Mouse (Mus musculus) thymus, postnatal 0 days (tissue): ENCODE measurements at regions not wholly inside any gene's neighbourhood (a gene's known extent, or its start where the extent isn't known, plus 50 kb on each side); places are given as distances from the start of the nearest gene placed in this dataset.

Source experiments
- DNase-seq: peaks from one replicate; pipeline ENCODE4 v3.0.0-alpha.2; 2015; ENCODE audit warnings: low spot score

GRCm38 (mm10) chr15:61415626-61416025, 492.8 kb upstream of the A1bg start:
- DNase-seq = peak; percentile 66

DNA sequence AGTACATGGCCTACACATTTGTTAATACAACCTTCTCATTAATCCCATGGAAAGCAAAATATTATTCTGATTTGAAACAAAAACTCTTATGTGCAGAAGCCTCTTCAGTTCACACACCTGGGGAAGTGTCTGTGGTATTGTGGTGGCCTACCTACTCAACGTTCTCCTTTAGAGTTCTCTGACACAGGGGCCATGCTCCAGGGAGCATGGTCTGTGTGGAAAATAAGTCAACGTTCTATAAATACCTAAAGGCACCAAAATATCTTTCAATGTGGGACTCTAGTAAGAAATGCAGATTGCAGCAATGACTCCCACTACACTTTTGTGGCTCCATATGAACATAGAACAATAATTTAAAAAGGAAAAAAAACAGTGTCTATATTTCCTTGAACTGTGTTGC, 489.0 kb upstream of the A1bg start:
- DNase-seq = peak; percentile 53

DNA sequence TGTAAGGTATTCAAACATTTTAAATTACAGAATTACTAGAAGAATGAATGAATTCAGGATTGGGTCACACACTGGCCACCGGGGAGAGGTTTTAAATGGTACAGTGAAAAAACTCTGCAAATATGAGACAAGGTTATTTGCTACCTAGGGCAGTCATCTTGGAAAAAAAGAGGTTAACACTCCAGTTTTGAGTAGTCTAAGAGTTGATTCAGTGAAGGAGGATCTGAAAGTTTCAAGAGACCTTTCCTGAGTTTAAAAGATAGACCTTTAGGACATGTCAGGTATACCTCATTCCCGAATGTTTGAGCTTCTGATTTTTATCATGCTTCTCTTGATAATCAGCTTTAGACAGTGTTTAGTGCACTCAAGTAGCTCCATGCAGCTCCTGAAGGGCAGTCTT, 488.0 kb upstream of the A1bg start:
- DNase-seq = no peak

GRCm38 (mm10) chr15:61408621-61409020, 485.8 kb upstream of the A1bg start:
- no peak for DNase-seq

- DNase-seq = peak; percentile 58
Observed at GRCm38 (mm10) chr15:61400720-61401119, 477.9 kb upstream of the A1bg start.

GRCm38 (mm10) chr15:61399971-61400370, 477.2 kb upstream of the A1bg start:
- no peak for DNase-seq

GRCm38 (mm10) chr15:61398829-61399228, 476.0 kb upstream of the A1bg start:
- no peak for DNase-seq

GRCm38 (mm10) chr15:61397061-61397460, 474.2 kb upstream of the A1bg start:
- no peak for DNase-seq

GRCm38 (mm10) chr15:61395296-61395826, 472.5 kb upstream of the A1bg start:
- no peak for DNase-seq

GRCm38 (mm10) chr15:61380666-61381065, 457.9 kb upstream of the A1bg start:
- DNase-seq = no peak

DNA sequence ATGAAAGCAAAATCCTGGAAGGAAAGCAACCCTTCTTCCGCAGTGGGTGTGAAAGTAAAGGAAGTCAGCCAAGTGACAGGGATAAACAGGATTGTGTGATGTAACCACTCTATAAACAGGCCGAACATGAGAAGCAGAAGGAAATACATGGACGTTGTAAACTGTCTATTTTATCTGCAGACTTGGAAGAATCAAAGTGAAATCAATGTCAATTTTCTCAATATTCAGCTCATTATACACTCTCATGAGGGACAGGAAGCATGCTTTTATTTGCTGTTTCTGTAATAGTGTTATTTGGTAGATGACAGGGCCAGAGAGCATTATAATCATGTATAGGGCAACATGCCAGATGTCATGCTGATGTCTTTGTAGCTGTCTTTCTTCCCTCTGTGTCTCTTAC, 443.5 kb upstream of the A1bg start:
- DNase-seq = no peak

GRCm38 (mm10) chr15:61365511-61365910, 442.7 kb upstream of the A1bg start:
- DNase-seq = no peak

GRCm38 (mm10) chr15:61364461-61364860, 441.6 kb upstream of the A1bg start:
- no peak for DNase-seq

GRCm38 (mm10) chr15:61361254-61361653, 438.4 kb upstream of the A1bg start:
- no peak for DNase-seq

- DNase-seq = no peak
Observed at GRCm38 (mm10) chr15:61355344-61355743, 432.5 kb upstream of the A1bg start.

- DNase-seq = no peak
Observed at GRCm38 (mm10) chr15:61351729-61352342, 429.0 kb upstream of the A1bg start.

DNA sequence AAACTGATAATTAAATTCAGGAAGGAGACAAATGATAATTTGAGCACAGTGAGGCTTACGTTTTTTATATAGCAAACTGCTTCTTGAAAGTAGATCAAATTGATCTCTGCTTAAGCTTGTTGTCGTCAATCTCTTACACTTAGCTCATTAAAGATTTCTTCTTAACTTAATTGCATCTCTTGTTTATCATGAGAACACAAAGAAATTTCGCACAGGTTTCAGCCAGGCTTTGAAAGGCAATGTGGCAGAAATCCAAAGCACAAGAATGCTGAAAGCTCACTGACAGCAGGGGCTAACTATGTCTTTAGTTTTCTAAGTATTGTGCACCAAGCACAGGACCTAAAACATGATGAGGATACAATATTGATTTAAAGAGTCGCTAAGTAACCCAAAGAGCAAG, 422.3 kb upstream of the A1bg start:
- no peak for DNase-seq

GRCm38 (mm10) chr15:61342618-61343017, 419.8 kb upstream of the A1bg start:
- DNase-seq = no peak

DNA sequence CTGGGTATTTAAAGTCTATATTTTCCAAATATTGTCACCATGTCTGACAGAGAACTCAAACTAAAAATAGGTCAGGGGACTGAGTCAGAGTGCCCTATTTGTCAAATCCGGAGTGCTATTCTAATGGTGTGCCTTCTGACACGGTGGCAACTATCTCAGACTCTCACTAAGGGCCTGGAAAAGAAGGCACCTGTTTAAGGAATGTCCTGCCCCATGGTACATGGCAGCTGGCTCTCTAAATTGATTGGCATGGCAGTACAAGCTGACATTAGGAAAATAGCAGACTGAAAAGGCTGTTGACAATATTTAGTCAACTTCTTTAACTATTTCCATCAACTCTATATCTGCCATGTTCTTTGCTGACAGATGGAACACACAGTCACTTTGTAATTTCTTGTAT, 405.1 kb upstream of the A1bg start:
- no peak for DNase-seq

GRCm38 (mm10) chr15:61322243-61322642, 399.4 kb upstream of the A1bg start:
- DNase-seq = no peak

DNA sequence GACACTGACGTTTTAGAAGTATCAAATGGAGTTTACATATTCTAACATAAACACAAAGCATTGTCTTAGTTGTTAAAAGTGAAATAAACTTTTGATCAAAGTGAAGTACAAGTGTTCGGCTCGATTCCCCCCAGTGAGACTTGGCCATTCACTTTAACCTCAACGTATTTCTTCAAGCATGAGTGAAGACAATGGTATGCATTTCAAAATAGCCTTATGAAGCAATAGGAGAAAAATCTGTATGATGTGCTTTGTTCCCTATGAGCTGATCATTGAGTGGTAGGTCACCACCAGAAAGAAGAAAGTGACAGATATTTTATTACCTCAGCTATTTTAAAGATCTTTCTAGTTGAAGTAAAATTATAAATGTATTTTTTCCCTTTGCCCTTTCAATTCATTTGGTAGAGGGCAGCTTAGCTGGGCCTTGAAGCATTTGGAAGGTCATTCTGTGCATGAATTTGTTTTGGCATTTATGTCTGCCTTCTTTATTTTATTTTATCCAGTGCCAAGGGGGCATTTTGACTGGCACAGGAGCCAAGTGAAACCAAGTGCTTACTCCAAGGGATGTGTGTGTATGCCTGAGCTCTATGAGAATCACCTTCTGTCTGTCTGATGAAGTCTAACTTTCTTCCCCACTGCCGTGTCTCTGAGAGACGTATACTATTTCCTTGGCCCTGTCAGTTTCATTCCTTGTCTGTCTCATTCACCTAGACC, 386.8 kb upstream of the A1bg start:
- DNase-seq = no peak

GRCm38 (mm10) chr15:61308936-61309335, 386.1 kb upstream of the A1bg start:
- DNase-seq = no peak

DNA sequence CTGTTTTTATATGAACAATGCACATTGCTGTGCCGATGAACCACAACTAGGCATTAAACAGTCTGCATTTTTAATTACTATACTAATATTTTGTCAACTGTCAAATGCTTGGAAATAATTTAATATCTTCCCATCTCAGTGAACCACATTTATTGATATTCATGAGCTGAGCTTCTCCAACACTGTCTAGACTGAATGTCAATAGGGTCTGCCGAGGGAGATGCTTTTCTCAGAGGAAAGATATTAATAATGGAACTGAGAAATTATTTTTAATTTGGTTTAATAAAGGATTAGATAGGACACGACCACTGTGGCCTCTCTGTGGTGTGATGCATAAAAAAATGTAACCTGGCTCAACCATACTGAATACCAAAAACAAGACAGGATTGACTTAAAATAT, 381.7 kb upstream of the A1bg start:
- no peak for DNase-seq
